Mouse (Mus musculus) gastrocnemius, adult 2 months (tissue): Measurements from ENCODE around the gene Mettl13. TPM values are rescaled to one million over a fixed set of nuclear protein-coding genes. Genes with fewer than 3 reads are reported as not detected.

ENCODE experiments used
- DNase-seq: peaks from one replicate; pipeline ENCODE4 v3.0.0; 2022
- H3K27ac ChIP-seq: fragments of 200-600 bp; 2 replicates; pipeline ENCODE4 v1.8.1; 2022; ENCODE audit warnings: mild to moderate bottlenecking
- H3K4me3 ChIP-seq: fragments of 200-600 bp; 2 replicates; pipeline ENCODE4 v1.8.1; 2022; ENCODE audit warnings: mild to moderate bottlenecking, moderate library complexity
- CTCF ChIP-seq: fragments of 200-600 bp; IDR thresholded peaks from 2 replicates; pipeline ENCODE4 v1.8.1; 2022; ENCODE audit warnings: antibody characterized with exemption, mild to moderate bottlenecking, moderate library complexity
- intact Hi-C: fragments of 180-260 bp; cut with DNase I; formaldehyde crosslinking; loops from one replicate; pipeline ENCODE4 v1.15.1; 2025
- total RNA-seq, 2 experiments: library from RNA; stranded (reverse); gene quantifications; 2 replicates each; pipeline ENCODE4 v1.2.3; 2021

The Mettl13 gene
- total RNA-seq, 2 experiments from 2014 or later = 6.6 to 8.9 TPM

DNA sequence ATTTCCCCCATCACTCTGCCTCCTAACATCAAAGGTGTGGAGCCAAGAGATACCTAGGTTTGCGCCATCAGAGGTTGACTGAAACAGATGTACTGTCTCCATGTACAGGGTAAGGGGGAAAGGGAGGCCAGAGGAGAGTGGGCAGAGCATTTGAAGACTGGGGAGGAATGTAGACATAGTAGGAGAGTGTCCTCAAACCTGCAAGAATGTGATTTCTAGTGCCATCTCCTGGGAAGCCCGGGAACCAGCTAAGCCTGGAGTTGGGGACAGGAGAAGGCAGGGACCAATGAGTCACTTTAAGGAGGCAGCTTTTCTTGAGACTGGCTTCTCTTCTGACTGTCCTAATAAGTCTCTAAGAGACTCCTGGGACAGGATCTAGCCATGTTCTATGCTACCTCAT is 18.7 kb downstream of the Mettl13 start:
- no peak overlapping the region for H3K27ac ChIP-seq
- no peak for DNase-seq
- intact Hi-C loops = loop anchor here (10.0 kb wide), 1 partner anchor 175 kb away; no protein-coding TSS in a partner anchor
- no peak overlapping the region for H3K4me3 ChIP-seq
- peak; percentile 32; the same call in 1 of the 2 replicates for TF ChIP-seq CTCF

DNA sequence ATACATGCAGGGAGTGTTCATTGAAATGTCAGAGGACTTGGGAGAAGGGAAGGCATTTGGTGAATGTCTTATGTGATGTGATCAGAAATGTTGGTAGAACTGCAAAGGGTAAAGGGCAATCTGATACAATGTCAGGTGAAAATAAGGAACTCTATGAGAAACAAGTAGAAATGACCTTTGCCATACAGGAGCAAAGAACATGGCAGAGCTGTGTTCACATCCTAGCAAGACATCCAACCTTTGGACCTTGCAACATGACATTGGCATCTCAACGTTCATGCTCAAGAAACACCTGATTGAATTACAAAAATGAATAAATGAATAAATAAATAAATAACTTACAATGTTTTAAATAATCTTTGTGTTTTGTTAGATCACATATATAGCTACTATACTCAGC is 33.2 kb downstream of the Mettl13 start:
- no peak overlapping the region for H3K27ac ChIP-seq
- DNase-seq = no peak
- intact Hi-C loops = no loop called here
- no peak for TF ChIP-seq CTCF
- H3K4me3 ChIP-seq = no peak overlapping the region

DNA sequence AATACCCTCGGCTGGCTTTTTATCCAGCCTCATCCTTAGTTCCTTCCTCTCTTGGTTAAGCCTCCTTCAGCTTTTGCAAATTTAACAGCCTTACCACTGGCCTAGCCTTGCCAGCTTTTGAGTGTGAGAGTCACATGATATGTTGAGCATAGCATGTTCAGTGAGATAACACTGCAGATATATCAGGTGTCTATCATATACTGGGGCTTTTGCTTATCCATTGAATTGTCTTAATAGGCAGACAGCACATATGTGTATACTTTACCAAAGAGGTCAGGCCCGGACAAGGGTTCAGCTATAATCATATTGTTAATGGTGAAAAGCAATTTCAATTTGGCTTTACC is 38.4 kb downstream of the Mettl13 start:
- no peak for DNase-seq
- peak overlapping the region; percentile 71 for H3K27ac ChIP-seq
- intact Hi-C loops = no loop called here
- no peak overlapping the region for H3K4me3 ChIP-seq
- no peak for TF ChIP-seq CTCF

- intact Hi-C loops = no loop called here
- H3K4me3 ChIP-seq = no peak overlapping the region
- DNase-seq = peak; percentile 65
- peak overlapping the region; percentile 71 for H3K27ac ChIP-seq
- no peak for TF ChIP-seq CTCF
These were observed 38.9 kb downstream of the Mettl13 start for GRCm38 (mm10) chr1:162509329-162510012.

DNA sequence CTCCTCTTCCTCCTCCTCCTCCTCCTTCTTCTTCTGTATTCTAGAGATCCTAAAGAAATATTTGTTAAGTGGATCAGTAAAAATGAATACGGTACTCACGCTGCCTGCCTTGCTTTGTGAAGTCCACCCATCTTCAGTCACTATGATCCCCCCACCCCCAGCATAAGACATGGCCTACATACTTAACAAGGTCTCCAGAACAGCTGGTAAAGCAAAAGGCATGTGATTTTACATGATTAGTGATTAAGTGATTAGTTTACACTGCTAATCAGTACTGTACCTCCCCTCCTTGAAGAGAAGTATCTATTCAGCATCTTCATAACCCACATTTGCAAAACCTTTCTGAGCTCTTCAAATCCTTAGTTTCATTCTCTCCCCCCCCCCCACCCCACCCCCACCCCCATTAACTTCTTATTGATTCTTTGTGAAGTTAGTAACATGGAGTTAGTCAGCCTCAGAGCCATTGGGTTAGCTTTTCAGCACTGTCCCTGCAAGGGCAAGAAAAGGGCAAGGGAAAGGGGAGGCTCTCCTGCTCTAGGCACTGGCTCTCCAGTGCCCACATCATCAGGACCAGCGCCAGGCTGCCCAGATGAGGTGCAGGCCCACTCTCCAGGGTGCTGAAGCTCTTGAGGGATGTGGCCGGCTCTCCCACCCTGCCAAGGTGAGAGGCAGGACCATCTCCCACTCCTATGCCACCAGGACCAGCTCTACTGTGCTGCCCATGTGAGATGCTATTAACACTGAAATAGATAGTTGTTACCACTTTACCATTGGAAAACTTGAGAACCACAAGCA is 39.9 kb downstream of the Mettl13 start:
- no peak for TF ChIP-seq CTCF
- Histone ChIP-seq H3K4me3 (no peak overlapping the region), H3K27ac (peak overlapping the region; percentile 58)
- intact Hi-C loops = no loop called here
- no peak for DNase-seq

DNA sequence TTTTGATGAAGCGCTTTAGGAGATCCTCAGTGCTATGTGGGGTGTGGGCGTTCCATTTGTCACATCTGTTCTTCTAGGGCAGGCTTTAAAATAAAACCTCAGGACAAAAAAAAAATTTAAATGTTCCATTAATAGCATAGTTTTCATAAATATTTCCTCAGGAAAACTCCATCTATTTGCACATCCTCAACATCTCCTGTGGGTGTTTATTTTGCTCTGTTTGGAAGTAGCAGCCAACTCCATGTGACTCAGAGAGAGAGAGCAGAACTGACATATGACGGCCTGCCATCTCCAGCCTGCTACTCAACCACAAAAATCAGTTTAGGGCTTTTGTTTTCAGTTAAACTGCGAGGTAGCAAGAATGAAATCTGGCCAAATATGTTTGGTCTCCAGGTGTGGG is 41.8 kb downstream of the Mettl13 start:
- Histone ChIP-seq H3K4me3 (no peak overlapping the region), H3K27ac (no peak overlapping the region)
- TF ChIP-seq CTCF = no peak
- DNase-seq = no peak
- intact Hi-C loops = no loop called here

- H3K4me3 ChIP-seq = no peak overlapping the region
- no peak for DNase-seq
- intact Hi-C loops = no loop called here
- no peak overlapping the region for H3K27ac ChIP-seq
- TF ChIP-seq CTCF = no peak
These were observed 42.7 kb downstream of the Mettl13 start for GRCm38 (mm10) chr1:162505649-162506048.

Other genes with a start within 250 kb of the Mettl13 start
- 1 to 10 TPM; 6.5 to 8.7 TPM for gene Dnm3, start 70.5 kb downstream of the Mettl13 start, total RNA-seq
- 10 to 100 TPM; 18.3 to 21.1 TPM for gene Vamp4, start 22.0 kb upstream of the Mettl13 start, total RNA-seq
- 10 to 100 TPM; 37.8 to 63.6 TPM for gene Myoc, start 90.6 kb upstream of the Mettl13 start, total RNA-seq
- not detected for gene Myocos, start 109.7 kb upstream of the Mettl13 start, total RNA-seq
- 10 to 100 TPM; 48.5 to 62.3 TPM for gene Prrc2c, start 192.0 kb upstream of the Mettl13 start, total RNA-seq